Mouse (Mus musculus) kidney, adult 11 months (tissue): ENCODE measurements around the gene Gpx2.

Source experiments
- DNase-seq: peaks from one replicate; pipeline ENCODE4 v3.0.0; 2022

Gpx2 gene

GRCm38 (mm10) chr12:76795350-76795749, at the start of gene Gpx2:
TSS of gene Gpx2 (minus strand) at chr12:76795554.
- DNase-seq = no peak

- no peak for DNase-seq
Observed at GRCm38 (mm10) chr12:76844346-76845061, 49.1 kb upstream of the Gpx2 start.

- no peak for DNase-seq
Observed at GRCm38 (mm10) chr12:76840081-76840480, 44.7 kb upstream of the Gpx2 start.

- no peak for DNase-seq
Observed at GRCm38 (mm10) chr12:76839298-76839697, 43.9 kb upstream of the Gpx2 start.

- no peak for DNase-seq
Observed at GRCm38 (mm10) chr12:76837844-76838650, 42.7 kb upstream of the Gpx2 start.

- DNase-seq = peak; percentile 98
Observed at GRCm38 (mm10) chr12:76837101-76837843, 41.9 kb upstream of the Gpx2 start.

- no peak for DNase-seq
Observed at GRCm38 (mm10) chr12:76832704-76833103, 37.4 kb upstream of the Gpx2 start.

- no peak for DNase-seq
Observed at GRCm38 (mm10) chr12:76825283-76825682, 29.9 kb upstream of the Gpx2 start.

GRCm38 (mm10) chr12:76822651-76823041, 27.3 kb upstream of the Gpx2 start, which contains the start of gene Rab15:
TSS of gene Rab15 (minus strand) at chr12:76822908.
- DNase-seq = no peak

- no peak for DNase-seq
Observed at GRCm38 (mm10) chr12:76822002-76822650, 26.8 kb upstream of the Gpx2 start.

GRCm38 (mm10) chr12:76820615-76821014, 25.3 kb upstream of the Gpx2 start:
- DNase-seq = no peak

GRCm38 (mm10) chr12:76819816-76820215, 24.5 kb upstream of the Gpx2 start:
- no peak for DNase-seq

GRCm38 (mm10) chr12:76818908-76819307, 23.6 kb upstream of the Gpx2 start:
- DNase-seq = no peak

GRCm38 (mm10) chr12:76818120-76818519, 22.8 kb upstream of the Gpx2 start:
- DNase-seq = peak; percentile 63

GRCm38 (mm10) chr12:76817176-76817575, 21.8 kb upstream of the Gpx2 start:
- DNase-seq = no peak

- no peak for DNase-seq
Observed at GRCm38 (mm10) chr12:76816720-76817119, 21.4 kb upstream of the Gpx2 start.

GRCm38 (mm10) chr12:76814120-76814519, 18.8 kb upstream of the Gpx2 start:
- DNase-seq = no peak

GRCm38 (mm10) chr12:76813543-76813942, 18.2 kb upstream of the Gpx2 start:
- no peak for DNase-seq

- DNase-seq = no peak
Observed at GRCm38 (mm10) chr12:76811006-76811405, 15.7 kb upstream of the Gpx2 start.

- no peak for DNase-seq
Observed at GRCm38 (mm10) chr12:76810491-76810890, 15.1 kb upstream of the Gpx2 start.

GRCm38 (mm10) chr12:76807796-76808195, 12.4 kb upstream of the Gpx2 start:
- no peak for DNase-seq

- no peak for DNase-seq
Observed at GRCm38 (mm10) chr12:76805056-76805811, 9.9 kb upstream of the Gpx2 start.
